Mouse (Mus musculus): ENCODE measurements around the gene Fhad1. TPM values are rescaled to one million over a fixed set of nuclear protein-coding genes. Genes with fewer than 3 reads are reported as not detected.

The Fhad1 gene
- 0.49 TPM for polyA plus RNA-seq (2017; shearing (Covaris generic))

GRCm38 (mm10) chr4:142014659-142015608 is at the start of gene Fhad1:
TSS of gene Fhad1 (minus strand) at chr4:142015082.

GRCm38 (mm10) chr4:141874601-141875460 is 140.1 kb downstream of the Fhad1 start, which contains the start of gene Efhd2:
TSS of gene Efhd2 (minus strand) at chr4:141874920.

GRCm38 (mm10) chr4:141845999-141846398 is 168.9 kb downstream of the Fhad1 start, which contains the start of gene Ctrc:
TSS of gene Ctrc (minus strand) at chr4:141846359.

Other genes starting within 250 kb of the Fhad1 start
- 6.4 TPM for gene Dnajc16, start 224.2 kb downstream of the Fhad1 start, polyA plus RNA-seq (2017; shearing (Covaris generic))
- 23.9 TPM for gene Casp9, start 221.5 kb downstream of the Fhad1 start, polyA plus RNA-seq (2017; shearing (Covaris generic))
- not detected for gene Cela2a, start 188.9 kb downstream of the Fhad1 start, polyA plus RNA-seq (2017; shearing (Covaris generic))
- not detected for gene Ctrc, start 168.7 kb downstream of the Fhad1 start, polyA plus RNA-seq (2017; shearing (Covaris generic))
- gene Efhd2, start 140.2 kb downstream of the Fhad1 start, polyA plus RNA-seq (2017; shearing (Covaris generic)), result 21.0 TPM
- gene Tmem51, start 69.2 kb upstream of the Fhad1 start, polyA plus RNA-seq (2017; shearing (Covaris generic)), result 3.8 TPM
- gene Kazn, start 224.3 kb upstream of the Fhad1 start, polyA plus RNA-seq (2017; shearing (Covaris generic)), result not detected

All from inflammation-experienced regulatory T-cells, adult 16 weeks (primary cell).